Mouse (Mus musculus) CH12.LX (cell line): ENCODE data around the gene Pik3r1. TPM values are rescaled to one million over a fixed set of nuclear protein-coding genes. Genes with fewer than 3 reads are reported as not detected.
A peak's percentile ranks its signal among the peaks of the same experiment; 100 is the strongest.

ENCODE experiments used
- DNase-seq: peaks from one replicate; pipeline ENCODE4 v3.0.0-alpha.2; 2013; ENCODE audit errors: extremely low read depth
- H3K27ac ChIP-seq: 2 replicates; pipeline ENCODE4 v1.5.1; 2012; ENCODE audit warnings: low read depth, mild to moderate bottlenecking, control low read depth, moderate library complexity; ENCODE audit not compliant: insufficient read depth
- H3K27me3 ChIP-seq: replicated peaks from 2 replicates; pipeline ENCODE3; 2012; ENCODE audit warnings: inconsistent platforms
- H3K36me3 ChIP-seq, 2 experiments: replicated peaks in 1 of 2; 2 replicates each; pipeline versions ENCODE3 to v1.6.1; 2012; ENCODE audit warnings: inconsistent platforms in 1 of 2, low read length in 1 of 2, mild to moderate bottlenecking in 1 of 2, mixed read lengths in 1 of 2, moderate library complexity in 1 of 2; ENCODE audit not compliant: control insufficient read depth in 1 of 2, insufficient read depth in 1 of 2
- H3K4me1 ChIP-seq, 2 experiments: 2 replicates each; pipeline ENCODE4 v1.6.1; 2012; ENCODE audit warnings: inconsistent platforms in 1 of 2, moderate library complexity in 1 of 2; ENCODE audit not compliant: insufficient read depth in 2 of 2, control insufficient read depth in 1 of 2
- H3K4me2 ChIP-seq: 2 replicates; pipeline ENCODE4 v1.6.1; 2012; ENCODE audit warnings: low read depth, mild to moderate bottlenecking, control low read depth; ENCODE audit not compliant: poor library complexity, insufficient read depth, severe bottlenecking
- H3K4me3 ChIP-seq, 3 experiments: fragments of 150-350 bp in 1 of 3; sonication (generic) in 1 of 3; replicated peaks in 1 of 3; 2 replicates each; pipeline versions ENCODE3 to v1.5.1; 2011 to 2012; ENCODE audit warnings: low read depth in 2 of 3, low read length in 2 of 3, mild to moderate bottlenecking in 2 of 3, moderate library complexity in 2 of 3, control low read depth in 1 of 3, improper control_type of control experiment in 1 of 3, inconsistent platforms in 1 of 3, mixed read lengths in 1 of 3; ENCODE audit not compliant: poor library complexity in 1 of 3
- H3K79me2 ChIP-seq: replicated peaks from 2 replicates; pipeline ENCODE4 v1.6.1; 2012; ENCODE audit warnings: mild to moderate bottlenecking, moderate library complexity; ENCODE audit not compliant: control insufficient read depth, poor library complexity, insufficient read depth, severe bottlenecking; ENCODE audit errors: extremely low read depth
- H3K9ac ChIP-seq: 2 replicates; pipeline ENCODE4 v1.6.1; 2012; ENCODE audit warnings: low read depth, mild to moderate bottlenecking, control low read depth, moderate library complexity; ENCODE audit not compliant: insufficient read depth
- H3K9me3 ChIP-seq: replicated peaks from 2 replicates; pipeline ENCODE3; 2012; ENCODE audit warnings: low read length, inconsistent platforms, mixed read lengths
- ETS1 ChIP-seq: conservative IDR thresholded peaks from 2 replicates; pipeline ENCODE4 v1.6.1; 2012; ENCODE audit warnings: low read depth, mild to moderate bottlenecking, inconsistent platforms, low read length, improper control_type of control experiment, moderate library complexity
- HCFC1 ChIP-seq: IDR thresholded peaks from 2 replicates; pipeline ENCODE4 v1.6.1; 2012; ENCODE audit warnings: low read depth, mild to moderate bottlenecking, inconsistent platforms, low read length, improper control_type of control experiment
- JUND ChIP-seq: conservative IDR thresholded peaks from 2 replicates; pipeline ENCODE4 v1.6.1; 2011; ENCODE audit warnings: low read depth, low read length, improper control_type of control experiment
- KAT2A ChIP-seq: IDR thresholded peaks from 2 replicates; pipeline ENCODE4 v1.6.1; 2012; ENCODE audit warnings: low read length, improper control_type of control experiment, inconsistent platforms; ENCODE audit not compliant: insufficient replicate concordance
- MAFK ChIP-seq: IDR thresholded peaks from 2 replicates; pipeline ENCODE4 v1.6.1; 2011; ENCODE audit warnings: low read length, improper control_type of control experiment; ENCODE audit not compliant: insufficient replicate concordance
- MAX ChIP-seq: IDR thresholded peaks from 2 replicates; pipeline ENCODE4 v1.6.1; 2011; ENCODE audit warnings: low read length, improper control_type of control experiment
- MEF2A ChIP-seq: IDR thresholded peaks from 2 replicates; pipeline ENCODE4 v1.6.1; 2014; ENCODE audit warnings: low read depth, mild to moderate bottlenecking, inconsistent platforms, low read length, improper control_type of control experiment, borderline replicate concordance
- RAD21 ChIP-seq: IDR thresholded peaks from 2 replicates; pipeline ENCODE4 v1.6.1; 2011; ENCODE audit warnings: low read depth, mild to moderate bottlenecking, low read length, improper control_type of control experiment, moderate library complexity
- RCOR1 ChIP-seq: conservative IDR thresholded peaks from 2 replicates; pipeline ENCODE4 v1.6.1; 2012; ENCODE audit warnings: low read depth, mild to moderate bottlenecking, inconsistent platforms, low read length, improper control_type of control experiment
- SIN3A ChIP-seq: IDR thresholded peaks from 2 replicates; pipeline ENCODE4 v1.6.1; 2012; ENCODE audit warnings: low read length, improper control_type of control experiment, inconsistent platforms
- SMC3 ChIP-seq: IDR thresholded peaks from 2 replicates; pipeline ENCODE4 v1.6.1; 2011; ENCODE audit warnings: low read depth, low read length, improper control_type of control experiment
- TCF12 ChIP-seq: IDR thresholded peaks from 2 replicates; pipeline ENCODE4 v1.6.1; 2014; ENCODE audit warnings: low read depth, mild to moderate bottlenecking, inconsistent platforms, low read length, improper control_type of control experiment
- ZC3H11A ChIP-seq: IDR thresholded peaks from 2 replicates; pipeline ENCODE4 v1.6.1; 2012; ENCODE audit warnings: low read depth, mild to moderate bottlenecking, inconsistent platforms, low read length, improper control_type of control experiment
- ZNF384 ChIP-seq: IDR thresholded peaks from 2 replicates; pipeline ENCODE4 v1.6.1; 2012; ENCODE audit warnings: low read depth, low read length, improper control_type of control experiment, inconsistent platforms
- dilution Hi-C: fragments of 300-500 bp; cut with MboI; formaldehyde crosslinking; loops from 2 replicates; pipeline ENCODE4 v1.14.3; 2020; ENCODE audit warnings: low sequenced_read_pairs; ENCODE audit not compliant: extremely low pct_unique_long_range_greater_than_20kb, extremely low pct_ligation_motif_present
- in situ Hi-C: fragments of 300-500 bp; cut with MboI; formaldehyde crosslinking; loops from 3 replicates; pipeline ENCODE4 v1.14.3; 2019; ENCODE audit warnings: low sequenced_read_pairs, low pct_ligation_motif_present, low pct_unique_long_range_greater_than_20kb, mixed read lengths
- polyA plus RNA-seq: library from polyadenylated mRNA; unstranded; fragments of >175 nt; gene quantifications from 2 replicates; pipeline ENCODE4 v1.2.1, GENCODE M21; 2012; ENCODE audit warnings: low read depth; ENCODE audit not compliant: insufficient read length
- total RNA-seq, 2 experiments: library from RNA; depleted of rRNA; stranded (reverse); fragments of 300-350 nt in 1 of 2; fragments of >200 nt in 1 of 2; gene quantifications; 2 replicates each; pipeline ENCODE4 v1.2.3; 2012 to 2014

Pik3r1 gene
- total and polyA plus RNA-seq, 3 experiments, result 17.5 to 21.0 (median 19.3) TPM

DNA sequence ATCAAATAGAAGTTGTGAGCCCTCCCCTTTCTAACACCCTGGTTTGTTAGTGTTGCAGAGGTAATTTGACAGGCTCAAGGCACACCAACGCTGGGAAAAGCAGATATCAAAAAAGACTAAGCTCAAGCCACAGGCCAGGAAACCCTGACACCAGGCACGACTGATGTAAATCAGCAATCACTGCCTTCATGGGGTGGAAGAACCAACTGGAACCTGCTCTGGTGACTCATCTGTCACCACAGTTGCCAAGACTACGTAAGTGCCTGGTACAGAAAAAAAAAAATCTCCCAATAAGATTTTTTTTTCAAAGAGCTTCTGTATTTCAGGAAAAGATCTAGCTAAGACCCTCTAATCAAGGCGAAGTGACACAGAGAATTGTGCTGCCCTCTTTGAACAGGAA, 135.2 kb downstream of the Pik3r1 start:
- no peaks in the 10 kb centered on the region for H3K9me3 ChIP-seq
- dilution Hi-C loops (no loop called here), in situ Hi-C loops (no loop called here)
- H3K4me2 ChIP-seq, result no peak overlapping the region
- no peak overlapping the region for H3K4me3 ChIP-seq
- TF ChIP-seq KAT2A (no peak), ETS1 (0 out of 2 replicates have a peak, but pooled peaks have one; percentile 11), MAX (no peak), RCOR1 (no peak), SMC3 (no peak), RAD21 (no peak), TCF12 (no peak), ZC3H11A (no peak), MEF2A (no peak), JUND (0 out of 2 replicates have a peak, but pooled peaks have one; percentile 16), ZNF384 (peak; percentile 80)
- no peaks in the 10 kb centered on the region for H3K36me3 ChIP-seq
- H3K27ac ChIP-seq, result no peak overlapping the region
- H3K9ac ChIP-seq, result no peak overlapping the region
- no peaks in the 10 kb centered on the region for H3K79me2 ChIP-seq
- peaks cover 10 to 34% of the 10 kb centered on the region in 2 experiments for H3K4me1 ChIP-seq
- no peaks in the 10 kb centered on the region for H3K27me3 ChIP-seq
- peak; percentile 55 for DNase-seq

DNA sequence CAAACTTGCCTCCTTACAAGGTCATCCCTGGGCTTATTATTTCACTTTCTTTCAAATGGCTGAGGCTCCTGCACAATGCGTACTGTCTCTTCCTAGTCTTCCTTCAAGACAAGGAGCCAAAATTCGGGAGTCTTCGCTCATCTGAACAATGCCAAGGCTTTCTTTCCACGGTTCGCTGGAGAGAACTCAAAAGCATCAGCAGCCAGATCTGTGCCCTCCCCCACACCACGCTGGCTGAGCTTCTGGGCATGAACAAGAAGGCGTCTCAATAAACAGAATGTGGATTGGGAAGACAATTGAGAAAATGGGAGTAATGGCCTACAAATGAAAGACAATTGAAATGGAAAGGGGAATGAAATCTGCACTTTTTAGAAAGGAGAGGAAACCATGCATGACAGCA, 136.5 kb downstream of the Pik3r1 start:
- Histone ChIP-seq H3K9me3 (no peaks in the 10 kb centered on the region), H3K4me2 (no peak overlapping the region), H3K36me3 (no peaks in the 10 kb centered on the region), H3K79me2 (no peaks in the 10 kb centered on the region), H3K27ac (no peak overlapping the region), H3K4me1 (peaks cover 10 to 34% of the 10 kb centered on the region in 2 experiments), H3K4me3 (no peak overlapping the region), H3K27me3 (no peaks in the 10 kb centered on the region), H3K9ac (no peak overlapping the region)
- dilution Hi-C loops, result no loop called here
- TF ChIP-seq RAD21, result no peak
- TF ChIP-seq JUND, result no peak
- TF ChIP-seq MAFK, result no peak
- TF ChIP-seq HCFC1, result no peak
- no peak for TF ChIP-seq SIN3A
- no peak for DNase-seq
- in situ Hi-C loops, result no loop called here
